Mouse (Mus musculus) retina, postnatal 1 day (tissue): Measurements from ENCODE around the gene Slc8b1.

Experiments
- DNase-seq: peaks from one replicate; pipeline ENCODE4 v3.0.0-alpha.2; 2012

Slc8b1 gene

DNA sequence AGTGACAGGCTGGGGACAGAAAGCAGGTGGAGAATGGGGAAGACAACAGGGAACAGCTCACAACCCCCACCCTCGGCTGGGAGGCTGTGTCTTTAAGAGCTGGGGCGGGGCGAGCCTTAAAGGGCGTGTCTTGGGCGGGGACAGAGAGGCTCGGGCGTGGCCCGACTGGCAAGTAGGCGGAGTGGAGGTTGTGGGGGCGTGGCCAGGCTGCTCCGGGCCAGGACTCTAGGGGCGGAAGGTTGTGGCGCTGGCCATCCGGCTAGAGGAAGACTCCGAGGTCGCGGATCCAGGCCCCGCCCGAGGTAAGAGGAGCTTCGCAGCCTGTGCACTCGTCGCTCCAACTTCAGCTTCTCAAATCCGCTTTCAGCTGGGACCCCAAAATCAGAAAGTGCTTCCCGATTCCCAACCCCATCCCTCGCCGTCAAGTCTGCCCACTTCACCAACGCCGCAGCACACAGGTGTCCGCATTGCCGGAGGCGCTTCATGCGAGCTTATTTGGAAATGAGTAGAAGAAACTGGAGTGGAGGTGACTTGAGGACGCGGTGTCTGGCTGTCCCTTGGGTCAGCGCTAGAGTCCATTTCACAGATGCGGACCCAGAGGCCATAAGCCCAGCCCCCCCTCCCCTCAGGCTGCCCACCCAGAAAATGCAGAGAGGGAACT is at the start of gene Slc8b1:
Slc8b1 (plus strand) TSS at position 187 of the 661 bp plus-strand sequence.
- peak; percentile 91 for DNase-seq

DNA sequence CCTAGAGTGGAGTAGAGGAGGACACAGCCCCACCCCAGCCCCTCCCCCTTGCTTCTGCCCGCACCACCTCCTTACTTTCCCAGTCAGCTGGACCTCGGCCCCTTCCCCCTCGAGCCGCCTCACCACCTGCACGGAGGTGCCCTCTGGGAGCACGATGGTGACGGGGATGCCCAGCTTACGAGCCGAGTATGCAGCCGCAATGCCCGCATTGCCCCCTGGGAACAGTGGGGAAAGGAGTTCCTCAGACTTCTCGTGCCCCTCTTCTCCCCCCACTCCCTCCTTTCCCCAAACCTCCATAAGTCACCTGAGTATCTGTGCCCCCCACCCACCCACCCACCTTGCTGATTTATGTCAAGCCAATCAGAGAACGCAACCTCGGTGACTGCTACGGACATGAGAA is 49.1 kb upstream of the Slc8b1 start:
- DNase-seq = no peak

- no peak for DNase-seq
Measured at GRCm38 (mm10) chr5:120464321-120464720, 46.6 kb upstream of the Slc8b1 start.

GRCm38 (mm10) chr5:120465062-120465461 is 45.9 kb upstream of the Slc8b1 start:
- no peak for DNase-seq

DNA sequence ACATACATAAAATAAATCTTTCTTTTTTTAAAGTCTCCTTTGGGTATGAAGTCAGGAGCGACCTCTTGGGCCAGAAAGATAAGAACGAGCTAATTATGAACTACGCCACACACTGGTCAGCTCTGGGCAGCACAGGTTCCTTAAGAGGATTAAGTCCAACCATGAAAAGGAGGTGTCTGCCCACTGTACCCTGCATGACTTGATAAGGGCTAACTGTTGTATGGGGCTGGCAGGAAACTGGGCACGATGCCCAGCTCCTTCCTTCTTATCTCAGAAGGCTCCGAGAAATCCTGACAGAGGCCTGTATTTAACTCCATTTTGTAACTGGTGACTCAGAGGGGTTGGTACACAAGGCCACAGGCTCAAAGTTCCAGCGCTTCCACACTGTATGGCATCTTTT is 45.1 kb upstream of the Slc8b1 start:
- DNase-seq = peak; percentile 43

GRCm38 (mm10) chr5:120467026-120467425 is 43.9 kb upstream of the Slc8b1 start:
- peak; percentile 33 for DNase-seq

DNA sequence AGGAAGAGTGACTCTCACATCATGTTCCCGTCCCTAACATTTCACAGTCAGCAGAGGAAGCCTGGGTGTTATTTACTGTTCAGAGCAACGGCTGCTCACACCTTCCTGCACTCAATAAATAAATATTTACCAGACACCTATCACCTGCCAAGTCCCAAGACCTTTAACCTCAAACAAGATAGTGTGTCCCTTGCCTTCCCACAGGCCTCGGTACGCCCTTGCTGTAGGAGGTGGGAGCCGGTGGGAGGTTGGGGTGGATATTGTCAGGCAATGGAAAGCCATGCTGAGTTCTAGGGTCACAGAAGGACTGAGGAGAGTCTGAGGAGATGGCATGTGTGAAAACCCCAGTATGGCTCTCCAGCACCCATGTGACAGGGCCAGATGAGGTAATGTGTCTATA is 42.6 kb upstream of the Slc8b1 start:
- no peak for DNase-seq

- DNase-seq = no peak
Measured at GRCm38 (mm10) chr5:120468830-120469229, 42.1 kb upstream of the Slc8b1 start.

DNA sequence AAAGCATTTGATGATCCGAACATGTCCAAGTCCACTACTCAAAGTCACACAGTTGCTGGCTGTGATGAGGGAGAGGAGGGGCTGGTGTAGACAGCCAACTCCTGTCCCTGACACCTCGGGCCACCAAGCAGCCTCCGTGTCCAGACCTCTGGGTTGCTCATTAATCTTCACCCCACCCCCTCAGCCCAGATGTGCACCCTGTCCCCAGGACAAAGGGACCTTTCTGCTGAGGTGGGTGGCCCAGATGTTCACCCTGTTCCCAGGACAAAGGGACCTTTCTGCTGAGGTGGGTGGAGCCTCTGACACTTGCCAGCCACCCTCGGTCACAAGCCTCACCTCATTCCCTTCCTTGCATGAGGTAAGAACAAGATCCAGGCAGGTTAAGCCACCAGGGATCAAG is 39.4 kb upstream of the Slc8b1 start:
- DNase-seq = no peak

DNA sequence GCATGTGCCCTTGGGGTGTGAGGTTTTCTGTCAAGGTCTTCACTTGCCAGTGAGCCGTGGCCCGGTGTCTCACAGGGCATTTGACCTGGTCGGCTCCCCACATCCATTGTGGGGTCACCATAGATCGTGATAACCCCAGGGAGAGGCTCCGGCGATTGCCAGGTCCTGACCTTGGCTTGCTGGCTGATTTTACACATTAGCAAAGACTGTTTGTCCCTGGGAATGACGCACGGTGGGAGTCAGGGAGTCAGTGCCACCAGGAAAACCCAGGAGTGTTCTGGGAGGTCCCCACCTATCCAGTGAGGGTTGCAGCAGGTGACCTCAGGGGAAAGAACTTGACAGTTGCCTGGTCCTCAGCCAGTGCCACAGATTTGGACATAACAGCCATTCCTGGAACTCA is 38.2 kb upstream of the Slc8b1 start, which contains the start of gene Sdsl:
Sdsl (minus strand) TSS at position 41 of the 400 bp plus-strand sequence.
- DNase-seq = no peak

DNA sequence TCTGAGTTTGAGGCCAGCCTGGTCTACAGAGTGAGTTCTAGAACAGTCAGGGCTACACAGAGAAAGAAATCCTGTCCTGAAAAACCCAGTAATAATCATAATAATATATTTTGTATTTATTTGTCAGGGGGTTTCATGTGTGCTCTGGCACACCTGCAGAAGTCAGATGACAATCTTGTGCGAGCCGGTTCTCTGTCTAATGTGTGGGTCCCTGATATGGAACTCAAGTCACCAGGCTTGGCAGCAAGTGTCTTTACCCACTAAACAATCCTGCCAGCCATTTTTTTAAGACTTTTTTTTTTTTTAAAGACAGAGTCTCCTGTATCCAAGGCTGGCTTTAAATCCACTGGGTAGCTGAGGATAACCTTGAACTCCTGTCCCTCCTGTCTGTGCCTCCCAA is 37.6 kb upstream of the Slc8b1 start:
- DNase-seq = no peak

DNA sequence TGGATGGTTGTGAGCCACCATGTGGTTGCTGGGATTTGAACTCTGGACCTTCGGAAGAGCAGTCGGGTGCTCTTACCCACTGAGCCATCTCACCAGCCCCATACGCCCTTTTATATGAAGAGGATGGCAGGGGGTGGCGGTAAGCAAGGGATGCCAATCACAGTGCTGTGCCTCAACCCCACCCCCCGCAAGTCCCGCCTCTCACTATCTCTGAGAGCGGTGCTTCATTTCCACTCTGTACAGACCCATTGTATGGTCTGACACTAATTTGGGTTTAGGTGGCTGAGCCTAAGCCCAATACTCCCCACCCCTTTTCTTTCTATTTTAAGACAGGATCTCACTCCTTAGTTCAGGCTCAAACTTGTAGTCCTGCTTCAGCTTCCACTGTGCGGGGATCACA is 35.1 kb upstream of the Slc8b1 start:
- no peak for DNase-seq

- no peak for DNase-seq
Measured at GRCm38 (mm10) chr5:120476296-120476695, 34.7 kb upstream of the Slc8b1 start, which contains the start of gene Sds. Gene Sds, plus strand, starts transcription at chr5:120476526.

DNA sequence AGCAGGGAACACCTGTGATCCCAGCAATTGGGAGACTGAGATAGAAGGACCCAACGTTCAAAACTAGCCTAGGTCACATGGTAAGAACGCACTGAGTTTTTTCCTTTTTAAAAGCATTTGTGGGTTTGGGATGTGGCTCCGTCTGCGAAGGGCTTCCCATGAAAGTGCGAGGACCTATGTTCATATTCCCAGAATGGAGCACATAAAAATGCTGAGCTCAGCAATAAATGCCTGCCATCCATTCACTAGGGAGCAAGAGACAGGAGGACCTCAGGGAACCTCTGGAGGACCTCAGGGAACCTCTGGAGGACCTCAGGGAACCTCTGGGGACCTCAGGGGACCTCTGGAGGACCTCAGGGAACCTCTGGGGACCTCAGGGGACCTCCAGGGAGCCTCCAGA is 33.0 kb upstream of the Slc8b1 start:
- no peak for DNase-seq

- no peak for DNase-seq
Measured at GRCm38 (mm10) chr5:120479538-120479937, 31.4 kb upstream of the Slc8b1 start.

DNA sequence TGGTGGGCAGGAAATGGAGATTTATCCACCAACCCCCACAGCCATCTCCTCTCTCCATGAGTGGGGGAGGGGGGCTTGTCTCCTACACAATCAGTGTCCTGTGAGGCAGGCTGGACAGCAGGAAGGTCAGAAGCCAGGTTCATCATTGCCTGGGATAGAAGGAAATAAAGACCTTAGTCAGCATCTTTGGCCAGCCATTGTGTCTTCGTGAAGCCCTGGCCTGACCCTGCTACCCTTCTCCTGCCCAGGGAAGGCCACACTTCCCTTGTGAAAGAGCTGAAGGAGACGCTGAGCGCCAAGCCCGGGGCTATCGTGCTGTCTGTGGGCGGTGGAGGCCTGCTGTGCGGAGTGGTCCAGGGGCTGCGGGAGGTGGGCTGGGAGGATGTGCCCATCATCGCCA is 29.8 kb upstream of the Slc8b1 start:
- DNase-seq = no peak

DNA sequence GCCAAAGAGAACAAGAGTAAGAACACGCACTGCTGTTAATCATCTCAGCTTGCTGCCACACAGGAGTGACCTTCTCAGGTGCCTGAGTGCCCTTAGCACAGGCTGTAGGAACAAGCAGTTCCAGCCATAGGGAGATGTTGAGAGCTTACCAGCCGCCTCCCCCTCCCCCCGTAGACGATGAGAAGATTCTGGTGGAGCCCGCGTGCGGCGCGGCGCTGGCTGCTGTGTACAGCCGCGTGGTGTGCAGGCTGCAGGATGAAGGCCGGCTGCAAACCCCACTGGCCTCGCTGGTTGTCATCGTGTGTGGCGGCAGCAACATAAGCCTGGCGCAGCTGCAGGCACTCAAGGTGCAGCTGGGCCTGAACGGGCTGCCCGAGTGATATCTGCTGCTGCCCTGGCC is 27.6 kb upstream of the Slc8b1 start:
- DNase-seq = no peak

DNA sequence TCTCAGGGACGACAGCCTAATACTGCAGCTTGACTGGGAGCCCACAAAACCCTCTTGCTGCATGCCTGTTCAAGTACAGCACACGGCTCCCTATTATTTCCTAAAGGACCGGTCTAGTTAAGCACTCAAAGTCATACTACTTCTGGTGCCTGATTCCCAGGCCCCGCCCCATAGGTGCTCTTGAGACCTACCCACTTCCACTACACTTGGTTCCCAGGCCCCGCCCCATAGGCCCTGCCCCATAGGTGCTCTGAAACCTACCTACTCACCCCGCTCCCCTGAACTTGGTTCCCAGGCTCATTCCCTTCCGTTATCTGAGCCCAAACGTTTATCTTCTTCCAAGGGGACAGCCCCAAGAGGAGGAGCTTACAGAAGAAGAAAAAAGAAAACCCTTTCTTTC is 23.1 kb upstream of the Slc8b1 start:
- DNase-seq = no peak

- no peak for DNase-seq
Measured at GRCm38 (mm10) chr5:120490679-120491192, 20.2 kb upstream of the Slc8b1 start.

GRCm38 (mm10) chr5:120492437-120492836 is 18.5 kb upstream of the Slc8b1 start:
- peak; percentile 60 for DNase-seq

- no peak for DNase-seq
Measured at GRCm38 (mm10) chr5:120493440-120493839, 17.5 kb upstream of the Slc8b1 start.

- no peak for DNase-seq
Measured at GRCm38 (mm10) chr5:120493873-120494395, 17.0 kb upstream of the Slc8b1 start.

GRCm38 (mm10) chr5:120495064-120495702 is 15.8 kb upstream of the Slc8b1 start:
- no peak for DNase-seq

GRCm38 (mm10) chr5:120495703-120496226 is 15.2 kb upstream of the Slc8b1 start:
- no peak for DNase-seq
